Mouse (Mus musculus): ENCODE results near the gene Rai1. TPM values are rescaled to one million over a fixed set of nuclear protein-coding genes. Genes with fewer than 3 reads are reported as not detected.

Gene Rai1
- 31.9 and 34.2 TPM in 2 replicates for polyA plus RNA-seq (2015; fragmentation: Nextera tagmentation; extraction: Ambion mirVana)

DNA sequence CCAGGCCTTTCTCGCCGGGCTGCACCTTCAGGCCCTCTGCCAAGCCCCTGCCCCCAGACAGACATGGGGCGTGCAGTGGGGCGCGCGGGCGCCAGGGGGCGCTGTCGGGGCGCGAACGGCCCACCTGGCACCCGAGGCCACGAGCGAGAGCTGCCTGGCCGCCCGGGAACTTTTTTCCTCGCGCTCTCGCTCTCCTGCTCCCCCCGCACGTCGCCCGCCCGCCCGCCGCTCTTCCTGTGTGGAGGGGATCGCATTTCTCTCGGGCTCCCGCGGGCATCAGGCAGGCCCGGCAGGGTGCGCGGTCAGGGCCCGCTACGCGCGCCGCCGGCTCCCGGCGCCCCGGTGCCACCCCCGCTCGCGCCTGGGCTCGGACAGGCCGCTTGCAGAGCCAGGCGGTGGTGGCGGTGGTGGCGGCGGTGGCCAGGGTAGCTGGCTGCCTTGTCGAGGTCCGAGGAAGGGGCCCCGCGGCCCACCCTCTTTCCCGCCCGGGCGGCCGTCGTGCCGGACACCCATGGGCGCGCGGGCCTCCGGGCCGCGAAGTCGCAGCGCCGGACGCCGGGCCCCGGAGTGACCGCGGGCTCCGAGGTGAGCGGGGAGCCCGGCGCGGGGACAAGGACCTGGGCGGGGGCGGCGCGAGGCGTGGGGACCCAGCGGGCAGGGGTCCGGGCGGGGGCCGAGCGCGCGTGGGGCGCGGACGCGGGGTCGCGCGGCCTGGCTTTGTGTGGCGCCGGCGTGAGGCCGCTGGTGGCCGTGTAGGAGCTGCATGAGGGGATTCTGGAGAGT lies at the start of gene Rai1:
Gene Rai1 (plus strand): TSS at position 204 of the 783 bp plus-strand sequence.
- Histone ChIP-seq H3K9me3 (no peaks in the 10 kb centered on the region), H3K27me3 (no peaks in the 10 kb centered on the region), H3K9ac (replicated peaks) (peak within 1 kb of the TSS; percentile 96), H3K4me2 (replicated peaks) (peak within 1 kb of the TSS; percentile 71), H3K4me1 (peaks cover 40% of the 10 kb centered on the region), H3K4me3 (peak within 1 kb of the TSS; percentile 93), H3K27ac (replicated peaks) (peak within 1 kb of the TSS; percentile 96), H3K36me3 (no peaks in the 10 kb centered on the region)
- under 1% methylated on average over 73 of the region's 105 CpGs for WGBS
- peak; percentile 80 for ATAC-seq (replicated peaks)

- WGBS: 87% methylated on average over 6 of the region's 6 CpGs
- no peak for ATAC-seq (replicated peaks)
- Histone ChIP-seq H3K4me2 (replicated peaks) (no peak overlapping the region), H3K4me3 (no peak overlapping the region), H3K9ac (replicated peaks) (no peak overlapping the region), H3K36me3 (no peaks in the 10 kb centered on the region), H3K27me3 (no peaks in the 10 kb centered on the region), H3K4me1 (no peaks in the 10 kb centered on the region), H3K9me3 (no peaks in the 10 kb centered on the region), H3K27ac (replicated peaks) (no peak overlapping the region)
These were observed 48.3 kb upstream of the Rai1 start for GRCm38 (mm10) chr11:60056520-60056919.

DNA sequence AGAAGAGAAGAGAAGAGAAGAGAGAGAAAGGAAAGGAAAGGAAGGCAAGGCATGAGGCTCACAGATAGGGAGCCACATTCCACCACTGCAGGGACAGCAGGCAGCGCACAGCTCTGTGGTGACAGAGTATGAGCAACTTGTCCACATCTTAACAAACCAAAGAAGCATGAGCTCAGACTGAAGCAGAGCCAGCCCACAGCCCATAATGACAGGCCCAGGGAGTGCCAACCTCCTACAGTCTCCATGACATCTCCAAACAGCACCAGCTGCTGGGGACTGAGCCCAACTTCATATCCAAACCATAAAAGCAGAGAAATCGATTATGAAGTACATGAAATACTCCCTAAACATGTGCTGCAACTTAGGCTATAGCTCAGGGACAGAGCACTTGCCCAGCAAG lies 46.8 kb upstream of the Rai1 start:
- 77% methylated on average over 2 of the region's 2 CpGs for WGBS
- no peak overlapping the region for H3K27ac ChIP-seq (replicated peaks)
- no peak overlapping the region for H3K9ac ChIP-seq (replicated peaks)
- H3K4me1 ChIP-seq: no peaks in the 10 kb centered on the region
- no peak overlapping the region for H3K4me2 ChIP-seq (replicated peaks)
- H3K4me3 ChIP-seq: no peak overlapping the region
- H3K36me3 ChIP-seq: no peaks in the 10 kb centered on the region
- H3K9me3 ChIP-seq: no peaks in the 10 kb centered on the region
- H3K27me3 ChIP-seq: no peaks in the 10 kb centered on the region
- ATAC-seq (replicated peaks): no peak

- Histone ChIP-seq H3K9me3 (no peaks in the 10 kb centered on the region), H3K36me3 (no peaks in the 10 kb centered on the region), H3K4me2 (replicated peaks) (no peak overlapping the region), H3K4me1 (no peaks in the 10 kb centered on the region), H3K4me3 (no peak overlapping the region), H3K9ac (replicated peaks) (no peak overlapping the region), H3K27ac (replicated peaks) (no peak overlapping the region), H3K27me3 (no peaks in the 10 kb centered on the region)
- WGBS: 82% methylated on average over 10 of the region's 10 CpGs
- ATAC-seq (replicated peaks): no peak
These were observed 46.4 kb upstream of the Rai1 start for GRCm38 (mm10) chr11:60058441-60058840.

- H3K4me1 ChIP-seq: no peaks in the 10 kb centered on the region
- no peaks in the 10 kb centered on the region for H3K36me3 ChIP-seq
- no peak overlapping the region for H3K27ac ChIP-seq (replicated peaks)
- 96% methylated on average over 2 of the region's 2 CpGs for WGBS
- no peak overlapping the region for H3K4me3 ChIP-seq
- H3K27me3 ChIP-seq: no peaks in the 10 kb centered on the region
- H3K9ac ChIP-seq (replicated peaks): no peak overlapping the region
- no peak for ATAC-seq (replicated peaks)
- H3K9me3 ChIP-seq: no peaks in the 10 kb centered on the region
- H3K4me2 ChIP-seq (replicated peaks): no peak overlapping the region
These were observed 44.8 kb upstream of the Rai1 start for GRCm38 (mm10) chr11:60060026-60060425.

DNA sequence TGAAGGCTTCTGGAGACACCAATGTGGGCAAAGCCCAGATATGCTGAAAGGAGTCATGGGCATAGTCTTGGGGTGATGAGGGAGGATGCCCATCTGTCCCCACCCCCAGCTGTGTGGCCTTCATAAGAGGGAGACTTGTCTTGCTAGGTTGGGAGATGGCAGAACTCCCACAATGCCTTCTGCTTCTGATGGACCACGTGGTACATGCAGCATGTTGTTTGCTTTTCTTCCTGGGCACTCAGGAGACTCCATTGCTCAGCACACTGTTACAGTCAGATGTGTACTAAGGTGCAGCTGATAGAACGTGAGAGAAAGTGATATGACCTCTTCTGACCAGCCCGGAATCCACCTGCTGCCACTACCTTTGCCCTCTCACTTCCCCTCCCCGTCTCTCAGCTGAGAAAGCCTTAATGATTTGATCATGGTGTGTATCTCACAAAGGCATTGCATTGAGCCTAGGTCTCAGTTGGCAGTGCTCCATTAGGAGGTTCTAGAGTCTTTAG lies 43.3 kb upstream of the Rai1 start:
- 80% methylated on average over 4 of the region's 4 CpGs for WGBS

GRCm38 (mm10) chr11:60065267-60065666 lies 39.5 kb upstream of the Rai1 start:
- H3K27me3 ChIP-seq: no peaks in the 10 kb centered on the region
- H3K9ac ChIP-seq (replicated peaks): no peak overlapping the region
- H3K4me1 ChIP-seq: no peaks in the 10 kb centered on the region
- H3K4me2 ChIP-seq (replicated peaks): no peak overlapping the region
- H3K4me3 ChIP-seq: no peak overlapping the region
- WGBS: 27% methylated on average over 1 of the region's 1 CpGs
- no peak for ATAC-seq (replicated peaks)
- no peaks in the 10 kb centered on the region for H3K36me3 ChIP-seq
- H3K27ac ChIP-seq (replicated peaks): no peak overlapping the region
- no peaks in the 10 kb centered on the region for H3K9me3 ChIP-seq

More for the DNA sequence above, 43.3 kb upstream of the Rai1 start:
- Histone ChIP-seq H3K4me3 (no peak overlapping the region), H3K9ac (replicated peaks) (no peak overlapping the region), H3K36me3 (no peaks in the 10 kb centered on the region), H3K9me3 (no peaks in the 10 kb centered on the region), H3K27me3 (no peaks in the 10 kb centered on the region), H3K27ac (replicated peaks) (no peak overlapping the region), H3K4me2 (replicated peaks) (no peak overlapping the region), H3K4me1 (no peaks in the 10 kb centered on the region)
- ATAC-seq (replicated peaks): no peak

DNA sequence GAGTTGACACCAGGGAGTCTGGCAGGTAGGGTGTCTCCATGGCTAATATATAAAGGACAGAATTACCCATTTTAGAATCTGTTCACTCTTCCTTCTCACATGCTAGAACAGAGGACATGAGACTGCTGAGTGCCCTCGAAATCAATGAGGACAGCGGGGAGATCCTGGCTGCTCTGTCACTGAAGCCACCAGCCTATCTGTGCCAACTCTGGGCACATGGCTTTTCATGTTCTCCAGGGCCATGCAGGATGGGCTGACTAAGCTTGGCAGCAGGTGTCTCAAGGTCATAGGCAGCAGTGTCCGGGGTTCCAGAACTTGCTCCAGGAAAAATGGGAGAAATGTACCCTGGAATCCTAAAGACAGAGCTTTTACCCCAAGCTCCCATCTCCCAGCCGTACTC lies 37.2 kb upstream of the Rai1 start:
- Histone ChIP-seq H3K27me3 (no peaks in the 10 kb centered on the region), H3K36me3 (no peaks in the 10 kb centered on the region), H3K9ac (replicated peaks) (no peak overlapping the region), H3K4me1 (no peaks in the 10 kb centered on the region), H3K9me3 (no peaks in the 10 kb centered on the region), H3K27ac (replicated peaks) (no peak overlapping the region), H3K4me2 (replicated peaks) (no peak overlapping the region), H3K4me3 (no peak overlapping the region)
- WGBS: 92% methylated on average over 4 of the region's 4 CpGs
- ATAC-seq (replicated peaks): no peak

GRCm38 (mm10) chr11:60068631-60069030 lies 36.2 kb upstream of the Rai1 start:
- no peak overlapping the region for H3K4me2 ChIP-seq (replicated peaks)
- no peaks in the 10 kb centered on the region for H3K4me1 ChIP-seq
- H3K27ac ChIP-seq (replicated peaks): no peak overlapping the region
- H3K9ac ChIP-seq (replicated peaks): no peak overlapping the region
- H3K4me3 ChIP-seq: no peak overlapping the region
- no peaks in the 10 kb centered on the region for H3K9me3 ChIP-seq
- ATAC-seq (replicated peaks): no peak
- no peaks in the 10 kb centered on the region for H3K27me3 ChIP-seq
- no peaks in the 10 kb centered on the region for H3K36me3 ChIP-seq

DNA sequence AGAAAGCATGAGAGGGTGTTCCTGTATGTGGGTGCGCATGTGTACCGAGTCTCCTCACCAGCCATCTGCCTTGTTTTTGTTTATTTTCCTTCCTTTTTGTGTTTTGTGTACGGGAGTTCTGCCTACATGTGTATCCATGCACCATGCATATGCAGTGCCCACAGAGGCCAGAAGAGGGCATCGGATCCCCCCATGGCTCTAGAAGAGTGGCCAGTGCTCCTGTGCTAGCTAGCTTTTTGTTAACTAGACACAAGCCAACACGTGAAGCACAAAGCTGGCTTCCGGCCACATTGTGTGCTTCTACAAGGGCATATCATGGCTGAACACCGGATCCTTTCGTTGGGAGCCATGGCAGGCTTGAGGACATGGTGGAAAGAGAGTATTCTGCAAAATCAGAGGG lies 34.2 kb upstream of the Rai1 start:
- Histone ChIP-seq H3K27ac (replicated peaks) (no peak overlapping the region), H3K4me2 (replicated peaks) (no peak overlapping the region), H3K27me3 (no peaks in the 10 kb centered on the region), H3K4me1 (no peaks in the 10 kb centered on the region), H3K9me3 (no peaks in the 10 kb centered on the region), H3K9ac (replicated peaks) (no peak overlapping the region), H3K4me3 (no peak overlapping the region), H3K36me3 (no peaks in the 10 kb centered on the region)
- ATAC-seq (replicated peaks): no peak; the same call in 1 of the 2 replicates
- whole genome bisulfite sequencing: 29% methylated on average over 8 of the region's 8 CpGs

GRCm38 (mm10) chr11:60071221-60071620 lies 33.6 kb upstream of the Rai1 start:
- H3K36me3 ChIP-seq: no peaks in the 10 kb centered on the region
- H3K4me1 ChIP-seq: no peaks in the 10 kb centered on the region
- no peak for ATAC-seq (replicated peaks)
- no peak overlapping the region for H3K9ac ChIP-seq (replicated peaks)
- no peak overlapping the region for H3K4me2 ChIP-seq (replicated peaks)
- H3K9me3 ChIP-seq: no peaks in the 10 kb centered on the region
- H3K27ac ChIP-seq (replicated peaks): no peak overlapping the region
- no peak overlapping the region for H3K4me3 ChIP-seq
- 93% methylated on average over 6 of the region's 6 CpGs for WGBS
- H3K27me3 ChIP-seq: no peaks in the 10 kb centered on the region

DNA sequence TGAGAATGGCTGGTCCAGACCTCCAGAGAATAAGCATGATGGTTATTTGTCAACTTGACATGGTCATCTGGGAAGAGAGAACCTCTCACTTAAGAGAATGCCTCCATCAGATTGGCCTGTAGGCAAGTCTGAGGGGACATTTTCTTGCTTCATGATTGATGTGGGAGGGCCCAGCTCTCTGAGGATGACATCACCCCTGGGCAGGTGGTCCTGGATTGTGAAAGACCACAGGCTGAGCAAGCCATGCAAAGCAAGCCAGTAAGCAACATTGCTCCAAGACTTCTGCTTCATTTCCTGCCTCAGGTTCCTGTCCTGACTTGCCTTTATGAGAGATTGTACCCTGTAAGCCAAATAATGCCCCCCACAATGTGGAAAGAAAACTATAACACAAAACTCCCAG lies 31.7 kb upstream of the Rai1 start:
- no peak for ATAC-seq (replicated peaks)

More for the DNA sequence above, 31.7 kb upstream of the Rai1 start:
- H3K9ac ChIP-seq (replicated peaks): no peak overlapping the region
- no peaks in the 10 kb centered on the region for H3K4me1 ChIP-seq
- H3K27me3 ChIP-seq: no peaks in the 10 kb centered on the region
- no peak overlapping the region for H3K4me2 ChIP-seq (replicated peaks)
- no peak overlapping the region for H3K27ac ChIP-seq (replicated peaks)
- no peak overlapping the region for H3K4me3 ChIP-seq
- H3K36me3 ChIP-seq: no peaks in the 10 kb centered on the region
- no peaks in the 10 kb centered on the region for H3K9me3 ChIP-seq

Data from forebrain, embryonic 15.5 days (tissue).